Mouse (Mus musculus) liver, embryonic 14.5 days (tissue): Measurements from ENCODE around the gene Churc1.

Source experiments
- CTCF ChIP-seq: IDR thresholded peaks from 2 replicates; pipeline ENCODE4 v1.5.1; 2016; ENCODE audit warnings: antibody characterized with exemption, low read depth, control low read depth
- EP300 ChIP-seq: IDR thresholded peaks from 2 replicates; pipeline ENCODE4 v1.6.1; 2016; ENCODE audit warnings: antibody characterized with exemption, low read depth

DNA sequence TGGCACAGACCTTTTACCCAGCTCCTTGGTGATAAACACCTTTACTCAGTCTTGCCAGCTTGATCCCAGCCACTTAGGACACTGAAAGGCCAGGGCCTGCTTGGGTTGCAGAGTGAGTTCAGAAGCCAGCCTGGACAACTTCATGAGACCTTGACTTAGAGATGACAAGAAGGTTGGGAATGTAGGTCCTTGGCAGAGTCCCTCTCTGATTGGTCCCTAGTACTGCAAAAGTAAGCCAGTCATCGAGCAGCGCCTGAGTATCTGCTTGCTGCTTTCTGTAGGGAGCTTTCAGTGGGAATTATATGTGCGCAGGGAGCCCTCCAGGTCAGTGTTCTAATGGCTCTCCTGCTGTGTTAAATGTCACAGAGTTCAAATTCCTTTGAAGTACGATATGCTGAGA is 9.8 kb downstream of the Churc1 start:
- no peak for TF ChIP-seq CTCF
- TF ChIP-seq EP300: no peak
